Mouse (Mus musculus): ENCODE measurements around the gene Sp9.

DNA sequence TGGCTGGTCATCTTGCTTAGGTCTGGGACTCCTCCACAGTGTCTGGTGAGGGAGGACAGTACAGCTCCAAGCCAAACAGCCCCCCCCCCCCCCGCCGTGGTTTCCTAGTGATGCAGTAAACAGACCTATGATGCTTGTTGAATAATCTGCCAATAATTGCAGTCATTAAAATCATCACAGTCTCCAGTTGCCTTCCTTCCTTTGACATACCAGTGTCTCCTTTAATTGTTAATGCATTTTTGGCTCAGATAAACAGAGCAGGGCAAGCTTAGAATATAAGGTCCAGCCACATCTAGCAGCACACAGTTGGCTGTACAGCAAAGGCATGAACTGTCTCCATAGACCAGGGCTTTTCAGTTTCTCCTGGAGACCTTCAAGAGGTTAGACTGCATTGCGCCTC lies 4.5 kb upstream of the Sp9 start:
- TF ChIP-seq ZNF384 (IDR thresholded peaks at IDR 0.05; ENCODE audit: low read depth, low read length) (no peak), ZMIZ1 (IDR thresholded peaks at IDR 0.05; ENCODE audit: low read depth, low read length) (no peak), CTCF (conservative IDR thresholded peaks at IDR 0.05 in 1 of 2, IDR thresholded peaks at IDR 0.05 in 1 of 2; ENCODE audit: low read depth in 2 of 2, low read length in 2 of 2) (no peak)

Measured in CH12.LX (cell line).